Mouse (Mus musculus): Measurements from ENCODE around the gene Nrip2.
A peak's percentile ranks its signal among the peaks of the same experiment; 100 is the strongest.

Nrip2 gene

GRCm38 (mm10) chr6:128437731-128438316 is 38.7 kb downstream of the Nrip2 start:
- DNase-seq (ENCODE audit: low spot score): peak; percentile 16

- DNase-seq (ENCODE audit: low spot score): peak; percentile 70
Observed at GRCm38 (mm10) chr6:128438317-128438870, 39.3 kb downstream of the Nrip2 start, which contains the start of gene Fkbp4. TSS of gene Fkbp4 (minus strand) at chr6:128438677.

DNA sequence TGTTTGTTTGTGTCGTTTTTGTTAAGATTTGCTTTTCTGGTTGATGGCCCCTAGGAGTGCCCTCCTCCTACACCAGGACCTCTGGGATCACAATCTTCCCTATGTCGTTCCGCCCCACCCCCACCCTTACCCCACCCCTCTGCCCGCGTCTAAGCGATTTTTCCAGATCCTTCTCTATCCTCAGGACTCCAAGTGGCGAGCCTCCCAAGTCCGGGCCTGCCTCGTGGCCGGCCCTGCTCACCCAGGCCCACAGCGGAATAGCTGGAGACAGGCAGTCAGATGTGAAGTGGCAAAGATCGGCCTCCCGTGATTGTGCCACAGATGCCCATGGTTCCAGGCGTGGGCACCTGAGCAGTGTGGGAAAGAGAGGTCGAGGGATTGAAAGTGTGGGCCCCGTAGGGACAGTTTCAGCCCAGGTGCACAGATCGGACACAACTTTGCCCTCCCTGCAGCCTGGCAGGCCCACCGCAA is 39.8 kb downstream of the Nrip2 start:
- no peak for DNase-seq (ENCODE audit: low spot score)

- DNase-seq (ENCODE audit: low spot score): no peak
Observed at GRCm38 (mm10) chr6:128440238-128440637, 41.1 kb downstream of the Nrip2 start.

GRCm38 (mm10) chr6:128445761-128446535 is 46.9 kb downstream of the Nrip2 start:
- DNase-seq (ENCODE audit: low spot score): no peak

- no peak for DNase-seq (ENCODE audit: low spot score)
Observed at GRCm38 (mm10) chr6:128447063-128447462, 48.0 kb downstream of the Nrip2 start.

- no peak for DNase-seq (ENCODE audit: low spot score)
Observed at GRCm38 (mm10) chr6:128455835-128456605, 56.9 kb downstream of the Nrip2 start.

DNA sequence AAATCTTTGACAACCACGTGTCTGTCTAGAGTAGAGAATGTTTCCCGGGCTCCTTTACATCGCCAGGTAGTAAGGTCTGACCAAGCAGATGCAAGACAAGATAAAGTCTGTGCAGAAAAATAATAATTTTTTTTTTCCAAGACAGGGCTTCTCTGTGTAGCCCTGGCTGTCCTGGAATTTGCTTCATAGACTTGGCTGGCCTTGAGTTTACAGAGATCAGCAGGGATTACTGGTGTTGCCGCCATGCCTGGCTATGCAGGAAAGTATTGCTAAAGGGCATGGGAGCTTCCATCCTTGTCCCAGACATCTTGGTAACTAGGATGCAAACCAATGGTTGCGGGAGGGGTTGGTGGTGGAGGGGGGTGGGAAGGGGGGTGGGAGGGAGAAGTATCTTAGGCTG is 58.1 kb downstream of the Nrip2 start:
- no peak for DNase-seq (ENCODE audit: low spot score)

- DNase-seq (ENCODE audit: low spot score): no peak
Observed at GRCm38 (mm10) chr6:128460321-128460720, 61.2 kb downstream of the Nrip2 start.

- DNase-seq (ENCODE audit: low spot score): no peak
Observed at GRCm38 (mm10) chr6:128460729-128461503, 61.8 kb downstream of the Nrip2 start.

- DNase-seq (ENCODE audit: low spot score): no peak
Observed at GRCm38 (mm10) chr6:128461606-128462005, 62.5 kb downstream of the Nrip2 start.

DNA sequence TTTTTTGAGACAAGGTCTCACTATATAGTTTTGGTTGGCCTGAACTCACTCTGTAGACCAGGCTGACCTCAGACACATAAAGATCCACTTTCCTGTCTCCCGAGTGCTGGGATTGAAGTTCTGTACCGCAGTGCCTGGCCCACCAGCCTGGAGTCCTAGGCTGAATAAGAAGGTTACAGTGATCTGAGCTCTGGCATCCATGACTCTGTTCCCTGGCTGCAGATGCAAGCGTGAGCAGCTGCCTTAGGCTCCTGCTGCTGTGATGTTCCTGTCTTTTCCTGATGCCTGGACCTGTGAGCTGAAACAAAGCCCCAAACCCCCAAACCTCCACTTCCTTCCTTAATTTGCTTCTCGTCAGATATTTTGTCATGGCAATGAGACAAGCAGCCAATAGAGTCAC is 65.9 kb downstream of the Nrip2 start:
- no peak for DNase-seq (ENCODE audit: low spot score)
